Mouse (Mus musculus) left cerebral cortex, postnatal 10 days (tissue): ENCODE measurements at regions not wholly inside any gene's neighbourhood (a gene's known extent, or its start where the extent isn't known, plus 50 kb on each side); places are given as distances from the start of the nearest gene placed in this dataset.
"Not testable (repeated sequence)": the region's sequence is repeated elsewhere in the genome, so short reads cannot be mapped to it uniquely, and the experiment has no call there.

Experiments used
- DNase-seq, 2 experiments: peaks; one replicate each; pipeline ENCODE4 v3.0.0; 2021 to 2022; ENCODE audit warnings: low spot score in 2 of 2, mixed read lengths in 1 of 2; ENCODE audit errors: extremely low spot score in 1 of 2
- intact Hi-C: fragments of 180-260 bp; cut with DNase I; formaldehyde crosslinking; loops from one replicate; pipeline ENCODE4 v1.15.1; 2025

DNA sequence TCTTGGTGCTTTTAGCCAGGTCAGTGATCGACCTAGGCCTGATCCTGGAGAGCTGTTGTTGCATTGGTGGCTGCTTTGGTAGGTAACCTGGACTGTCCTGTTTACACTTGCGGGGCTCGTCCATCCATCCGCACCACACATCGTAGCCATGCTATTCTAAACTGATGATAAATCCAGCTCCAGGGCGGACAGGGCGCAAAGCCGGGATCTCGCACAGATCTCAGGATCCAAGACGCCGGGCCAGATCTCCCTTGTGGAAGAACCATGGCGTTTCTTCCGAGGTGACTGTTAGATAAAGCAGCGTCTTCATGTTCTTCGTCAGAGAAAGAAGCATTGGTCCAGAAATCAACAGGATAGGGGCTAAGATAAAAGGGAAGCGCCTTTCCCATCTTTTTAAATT lies 115.6 kb downstream of the Sec16b start:
- intact Hi-C loops, DNase-seq: not testable (repeated sequence)

DNA sequence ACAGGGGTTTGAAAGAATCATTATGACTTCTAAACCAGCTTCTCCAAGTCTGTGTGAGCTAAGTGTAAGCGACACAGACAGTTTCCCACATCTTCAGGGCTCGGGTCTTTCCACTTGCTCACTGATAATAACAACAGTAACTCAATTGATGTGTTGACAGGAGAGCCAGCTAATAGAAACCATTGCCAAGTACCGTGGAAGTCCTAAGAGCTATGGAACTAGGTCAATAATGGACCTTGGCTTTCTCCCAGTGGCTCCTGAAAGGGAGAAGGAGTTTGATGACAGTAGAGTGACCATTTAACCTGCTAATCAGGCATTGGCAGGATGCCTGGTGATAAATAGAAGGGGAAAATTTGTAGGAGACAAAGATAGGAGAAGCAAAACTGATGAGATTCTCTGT lies 126.1 kb downstream of the Sec16b start:
- intact Hi-C loops = no loop called here
- DNase-seq = no peak

DNA sequence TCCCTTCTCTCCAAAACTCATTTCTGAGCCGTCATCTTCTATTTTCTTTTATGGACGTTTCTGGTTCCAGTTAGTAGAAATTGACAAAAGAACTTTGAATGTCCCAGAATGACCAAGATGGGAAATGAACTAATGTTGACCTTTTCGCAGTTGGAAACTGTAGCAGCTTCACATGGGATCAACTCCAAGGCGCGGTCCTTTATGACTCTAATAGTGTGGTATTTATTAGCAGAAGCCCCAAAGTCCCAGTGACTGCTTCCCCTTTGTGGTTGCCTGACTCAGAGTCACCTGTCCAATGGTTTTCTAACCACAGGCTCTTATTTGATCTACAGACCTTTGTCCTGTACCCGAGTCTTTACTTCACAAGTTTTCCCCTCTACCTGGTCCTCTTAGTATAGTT lies 126.9 kb downstream of the Sec16b start:
- intact Hi-C loops = no loop called here
- no peak for DNase-seq

GRCm38 (mm10) chr1:157635776-157636175 lies 129.2 kb downstream of the Sec16b start:
- DNase-seq = no peak
- intact Hi-C loops = no loop called here

DNA sequence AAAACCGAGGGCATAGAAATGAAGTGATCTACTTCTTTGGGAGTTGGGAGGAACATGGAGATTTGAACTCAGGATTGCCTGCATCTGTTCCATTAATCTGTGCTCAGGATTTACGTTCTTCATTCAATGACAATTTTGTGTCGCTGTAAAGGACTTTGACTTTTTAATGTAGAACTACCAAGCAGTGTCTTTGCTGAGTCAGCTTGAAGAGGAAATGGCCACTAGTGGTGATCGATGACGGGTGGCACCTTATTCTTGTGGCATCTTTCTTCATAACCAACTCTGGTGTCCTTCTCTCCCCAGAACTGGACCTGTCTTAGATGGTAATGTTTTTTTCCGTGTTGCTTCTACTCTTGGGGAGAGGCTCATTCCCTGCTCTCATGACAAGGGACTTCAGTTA lies 137.0 kb downstream of the Sec16b start:
- intact Hi-C loops = no loop called here

DNA sequence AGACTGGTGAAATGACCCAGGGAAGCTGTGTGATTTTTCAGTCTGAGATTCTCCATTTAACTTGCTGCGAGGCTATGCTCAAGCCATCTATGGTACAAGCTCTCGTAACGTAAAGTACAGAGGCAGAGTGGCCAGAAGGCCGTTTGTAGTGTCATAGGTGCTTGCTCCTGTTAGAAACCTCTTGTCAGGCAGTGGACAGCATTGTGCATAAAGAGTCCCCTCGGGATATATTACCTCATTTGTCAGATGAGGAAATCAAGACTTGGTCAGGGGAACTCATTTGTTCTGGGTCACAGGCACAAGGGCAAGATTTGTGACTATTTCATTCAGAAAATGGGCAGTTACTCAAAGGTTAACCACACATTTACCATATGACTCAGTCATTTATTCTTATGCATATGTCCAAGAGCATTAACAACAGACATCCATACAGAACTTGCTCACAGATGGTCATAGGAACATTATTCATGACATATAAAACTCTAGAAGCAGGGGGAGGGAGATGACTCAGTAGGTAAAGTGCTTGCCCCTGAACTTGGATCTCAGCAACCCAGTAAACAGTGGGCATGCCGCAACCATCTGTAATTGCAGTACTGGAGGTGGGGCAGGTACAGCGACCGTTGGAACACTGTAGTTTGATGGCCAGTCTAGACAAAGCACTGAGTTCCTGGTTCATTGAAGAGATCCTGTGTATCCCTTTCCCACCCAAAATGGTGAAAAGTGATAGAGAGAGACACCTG lies 139.3 kb downstream of the Sec16b start:
- intact Hi-C loops = no loop called here
- no peak for DNase-seq

More for the DNA sequence above, 137.0 kb downstream of the Sec16b start:
- no peak for DNase-seq

- intact Hi-C loops = no loop called here
Measured at GRCm38 (mm10) chr1:157655446-157655845, 148.9 kb downstream of the Sec16b start.

DNA sequence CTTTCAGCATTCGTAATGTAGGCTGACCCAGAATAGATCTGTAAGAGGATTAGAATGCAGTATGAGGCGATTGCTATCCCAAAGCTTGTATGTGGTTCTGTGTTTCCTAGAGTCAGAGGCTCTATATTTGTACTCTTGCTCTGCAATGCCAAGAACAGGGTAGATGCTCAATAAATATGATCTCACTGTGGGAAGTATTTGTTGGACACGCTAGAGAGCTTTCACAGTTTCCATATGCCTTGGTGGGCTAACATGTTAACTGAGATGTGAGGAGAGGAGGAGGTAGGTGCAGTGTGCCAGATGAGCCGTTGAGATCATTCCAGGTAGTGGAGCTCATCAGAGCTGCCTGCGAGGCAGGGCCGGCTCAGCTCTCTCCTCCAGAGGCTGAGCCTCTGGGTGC lies 163.1 kb downstream of the Sec16b start:
- peak; percentile 18 to 23 for DNase-seq
- intact Hi-C loops = no loop called here

More at GRCm38 (mm10) chr1:157655446-157655845, 148.9 kb downstream of the Sec16b start:
- no peak for DNase-seq

- intact Hi-C loops = no loop called here
- no peak for DNase-seq
Measured at GRCm38 (mm10) chr1:157684356-157684755, 177.8 kb downstream of the Sec16b start.

DNA sequence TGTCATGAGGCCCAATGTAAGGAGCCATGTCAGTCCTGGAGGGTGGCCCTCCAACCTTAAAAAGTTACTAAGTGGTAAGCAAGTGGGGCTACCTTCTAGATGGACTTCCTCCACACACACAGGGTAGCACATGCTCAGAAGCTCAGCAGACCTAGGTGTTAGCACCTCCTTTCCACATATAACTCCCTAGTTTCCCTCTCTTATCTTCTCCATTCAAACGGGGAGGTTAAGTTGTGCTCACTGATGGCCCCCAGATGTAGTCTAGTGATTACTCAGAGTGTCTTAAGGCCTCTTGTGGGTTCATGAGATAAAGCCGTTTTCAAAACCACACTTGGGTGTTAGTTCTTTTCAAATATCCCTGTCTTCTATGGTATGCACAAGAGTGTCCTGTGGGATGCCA lies 188.7 kb downstream of the Sec16b start:
- intact Hi-C loops = no loop called here
- DNase-seq = no peak

GRCm38 (mm10) chr1:157703639-157704038 lies 197.1 kb downstream of the Sec16b start:
- DNase-seq = no peak
- intact Hi-C loops = no loop called here

DNA sequence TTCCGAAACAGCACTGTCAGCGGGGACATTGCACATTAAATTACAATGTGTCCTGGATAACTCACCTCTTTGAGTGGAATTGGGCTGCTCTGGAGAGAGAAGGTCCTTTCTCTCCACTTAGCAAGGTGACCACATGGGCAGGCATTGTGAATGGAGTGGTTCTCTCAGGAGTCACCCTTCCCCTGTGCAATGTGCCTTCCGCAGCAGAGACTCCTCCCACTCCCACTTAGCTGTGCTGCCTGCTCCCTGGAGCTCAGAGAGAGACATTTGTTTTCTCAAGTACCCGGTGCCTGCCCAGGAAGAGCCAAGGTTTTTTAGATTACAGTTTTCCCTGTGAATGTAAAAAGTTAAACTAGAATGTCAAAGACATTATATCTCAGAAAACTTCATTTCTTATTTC lies 198.8 kb downstream of the Sec16b start:
- intact Hi-C loops = no loop called here
- no peak for DNase-seq

GRCm38 (mm10) chr1:157707256-157707655 lies 200.7 kb downstream of the Sec16b start:
- intact Hi-C loops = no loop called here
- no peak for DNase-seq

DNA sequence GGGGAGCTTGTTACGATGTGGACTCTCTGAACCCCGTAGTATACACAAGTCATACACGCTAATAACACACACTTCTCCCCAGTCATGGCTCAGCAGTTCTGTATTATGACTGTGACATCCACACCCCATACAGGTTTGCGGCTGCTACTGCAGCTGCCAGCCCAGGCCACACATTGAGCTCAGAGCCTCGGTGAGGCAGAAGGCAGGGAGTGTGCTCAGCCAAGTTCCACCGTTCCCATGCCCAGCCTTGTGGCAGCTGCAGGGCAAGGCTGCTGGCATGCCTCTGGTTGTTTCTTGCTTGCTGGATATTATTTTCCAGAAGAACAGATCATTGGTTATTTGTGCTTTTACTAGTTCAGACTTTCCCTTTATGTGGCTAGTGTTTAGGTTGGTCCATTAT lies 202.6 kb downstream of the Sec16b start:
- intact Hi-C loops = no loop called here
- no peak for DNase-seq

DNA sequence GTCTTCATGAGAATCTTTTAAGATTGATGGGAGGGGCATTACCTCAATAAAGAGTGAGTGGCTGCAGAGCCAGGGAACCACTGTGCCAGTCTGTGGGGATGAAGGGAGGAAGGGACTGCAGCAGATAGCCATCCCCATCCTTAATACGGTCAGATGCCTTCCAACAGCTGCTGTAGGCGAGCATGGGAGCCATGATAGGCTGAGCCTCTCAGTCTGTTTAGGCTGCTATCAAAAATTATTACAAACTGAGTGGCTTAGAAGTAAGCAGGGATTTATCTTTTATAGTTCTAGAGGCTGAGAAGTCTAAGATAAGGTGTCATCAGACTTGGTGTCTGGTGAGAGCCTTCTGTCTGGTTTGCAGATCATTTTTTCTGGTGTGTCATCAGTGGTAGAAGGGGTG lies 204.3 kb downstream of the Sec16b start:
- intact Hi-C loops = no loop called here
- DNase-seq = no peak

DNA sequence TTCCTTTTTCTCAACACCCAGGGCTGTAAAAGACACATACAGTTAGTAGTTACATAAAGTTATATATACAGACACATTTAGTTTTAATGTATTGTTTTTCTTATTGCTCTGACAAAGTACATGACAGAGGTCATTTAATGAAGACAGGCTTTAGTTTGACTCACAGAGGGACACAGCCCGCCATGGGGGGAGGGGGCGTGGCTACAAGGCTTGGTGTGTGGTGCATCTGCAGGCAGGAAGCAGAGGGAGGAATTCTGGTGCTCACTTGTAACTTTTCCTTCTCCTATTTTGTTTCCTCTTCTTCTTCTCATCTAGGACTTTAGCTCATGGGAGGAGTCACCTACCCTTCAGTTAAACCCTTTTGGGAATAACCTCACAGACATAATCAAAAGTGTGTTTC lies 206.0 kb downstream of the Sec16b start:
- intact Hi-C loops = no loop called here
- DNase-seq = no peak

GRCm38 (mm10) chr1:157713851-157714250 lies 207.3 kb downstream of the Sec16b start:
- DNase-seq = no peak
- intact Hi-C loops = no loop called here

- DNase-seq = no peak
- intact Hi-C loops = no loop called here
Measured at GRCm38 (mm10) chr1:157715632-157716031, 209.1 kb downstream of the Sec16b start.

DNA sequence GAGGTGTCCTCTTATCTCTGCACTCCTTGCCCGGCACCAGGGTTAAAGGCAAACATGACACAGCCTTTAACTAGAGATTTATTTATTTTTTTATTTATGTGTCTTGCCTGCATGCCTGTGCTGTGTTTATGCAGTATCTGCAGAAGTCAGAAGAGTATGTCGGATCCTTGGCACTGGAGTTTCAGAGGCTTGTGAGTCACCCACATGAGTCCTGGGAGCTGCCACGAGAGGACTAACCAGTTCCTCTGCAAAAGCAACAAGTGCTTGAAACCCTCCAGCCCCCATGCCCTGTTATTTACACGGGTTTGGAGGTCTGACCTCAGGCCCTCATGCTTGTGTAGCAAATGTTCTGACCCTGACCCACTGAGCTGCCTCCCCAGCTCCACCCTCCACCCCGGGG lies 210.6 kb downstream of the Sec16b start:
- DNase-seq = no peak
- intact Hi-C loops = no loop called here

DNA sequence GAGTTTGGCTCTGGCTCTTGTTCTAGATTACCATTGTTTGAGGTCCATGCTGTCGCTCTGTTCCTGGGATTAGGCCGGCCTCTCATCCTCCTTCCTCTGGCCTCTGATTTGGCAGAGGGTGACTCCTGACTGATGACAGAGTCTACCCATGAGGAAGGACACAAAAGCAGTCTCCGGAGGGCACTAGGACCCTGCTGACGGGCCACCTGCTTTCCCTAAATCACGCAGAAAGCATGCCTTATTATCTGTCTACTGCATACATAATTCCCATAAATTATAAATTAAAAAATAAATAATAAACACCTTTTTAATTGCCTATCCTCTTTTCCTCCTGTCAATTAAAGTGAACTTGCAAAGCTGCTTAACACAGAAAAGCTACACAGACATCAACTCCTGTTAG lies 215.4 kb downstream of the Sec16b start:
- DNase-seq = no peak
- intact Hi-C loops = no loop called here

GRCm38 (mm10) chr1:157731124-157731523 lies 224.6 kb downstream of the Sec16b start:
- no peak for DNase-seq
- intact Hi-C loops = loop anchor here (10.0 kb wide), 1 partner anchor 166 kb away; no protein-coding TSS in a partner anchor
